Mouse (Mus musculus) heart, embryonic 12.5 days (tissue): ENCODE results near the gene Ptprn2. TPM values are rescaled to one million over a fixed set of nuclear protein-coding genes. Genes with fewer than 3 reads are reported as not detected.

ENCODE experiments used
- ATAC-seq: fragments of 200-750 bp; cut with Nextera tagmentation; 2 replicates; pipeline ENCODE4 v1.8.0; 2017; ENCODE audit warnings: moderate TSS enrichment, moderate library complexity; ENCODE audit not compliant: insufficient number of reproducible peaks, low FRiP score
- H3K27ac ChIP-seq: fragments of 300-500 bp; sonication (generic); 2 replicates; pipeline ENCODE4 v1.5.1; 2016; ENCODE audit warnings: mild to moderate bottlenecking, moderate library complexity; ENCODE audit not compliant: poor library complexity, severe bottlenecking
- H3K27me3 ChIP-seq: fragments of 300-500 bp; sonication (generic); replicated peaks from 2 replicates; pipeline ENCODE4 v1.6.1; 2016; ENCODE audit warnings: mild to moderate bottlenecking, moderate library complexity
- H3K36me3 ChIP-seq: fragments of 300-500 bp; sonication (generic); 2 replicates; pipeline ENCODE4 v1.6.1; 2016; ENCODE audit warnings: mild to moderate bottlenecking, moderate library complexity
- H3K4me1 ChIP-seq: fragments of 300-500 bp; sonication (generic); replicated peaks from 2 replicates; pipeline ENCODE4 v1.6.1; 2016; ENCODE audit warnings: mild to moderate bottlenecking
- H3K4me2 ChIP-seq: fragments of 300-500 bp; sonication (generic); 2 replicates; pipeline ENCODE4 v1.6.1; 2016; ENCODE audit warnings: mild to moderate bottlenecking, moderate library complexity
- H3K4me3 ChIP-seq: fragments of 300-500 bp; sonication (generic); 2 replicates; pipeline ENCODE4 v1.5.1; 2016; ENCODE audit warnings: mild to moderate bottlenecking
- H3K9ac ChIP-seq: fragments of 300-500 bp; sonication (generic); 2 replicates; pipeline ENCODE4 v1.6.1; 2016; ENCODE audit warnings: mild to moderate bottlenecking, moderate library complexity
- H3K9me3 ChIP-seq: fragments of 300-500 bp; sonication (generic); replicated peaks from 2 replicates; pipeline ENCODE4 v1.6.1; 2016; ENCODE audit warnings: mild to moderate bottlenecking, moderate library complexity
- WGBS: fragments of 180-500 bp; shearing (Covaris S2); methylation state at CpG from one replicate; pipeline ENCODE4 v1.1.7; 2016; 5-methylcytosine and 5-hydroxymethylcytosine counted together
- polyA plus RNA-seq: library from polyadenylated mRNA; unstranded; fragments of >200 nt; fragmentation: Nextera tagmentation; extraction: Ambion mirVana; gene quantifications from 2 replicates; pipeline ENCODE4 v1.2.1, GENCODE M21; 2016

The Ptprn2 gene
- polyA plus RNA-seq, 1 experiment from 2014 or later, result 0.05 TPM

GRCm38 (mm10) chr12:117175072-117175681 is 689.7 kb downstream of the Ptprn2 start:
- ATAC-seq, result no peak
- H3K9ac ChIP-seq, result no peak overlapping the region
- peaks cover 22% of the 10 kb centered on the region; the same call in 1 of the 2 replicates for H3K27me3 ChIP-seq
- H3K4me2 ChIP-seq, result no peak overlapping the region
- no peak overlapping the region for H3K4me3 ChIP-seq
- peaks cover 19% of the 10 kb centered on the region for H3K4me1 ChIP-seq
- no peaks in the 10 kb centered on the region for H3K9me3 ChIP-seq
- WGBS, result 77% methylated on average over 15 of the region's 15 CpGs
- no peaks in the 10 kb centered on the region for H3K36me3 ChIP-seq
- no peak overlapping the region for H3K27ac ChIP-seq

GRCm38 (mm10) chr12:117176259-117176823 is 690.8 kb downstream of the Ptprn2 start:
- whole genome bisulfite sequencing, result 88% methylated on average over 13 of the region's 13 CpGs
- ATAC-seq, result no peak
- Histone ChIP-seq H3K9me3 (no peaks in the 10 kb centered on the region), H3K27ac (no peak overlapping the region), H3K4me1 (peaks cover 19% of the 10 kb centered on the region), H3K27me3 (peaks cover 22% of the 10 kb centered on the region; the same call in 1 of the 2 replicates), H3K36me3 (no peaks in the 10 kb centered on the region), H3K9ac (no peak overlapping the region), H3K4me3 (no peak overlapping the region), H3K4me2 (no peak overlapping the region)

GRCm38 (mm10) chr12:117187167-117187566 is 701.6 kb downstream of the Ptprn2 start:
- no peaks in the 10 kb centered on the region for H3K4me1 ChIP-seq
- H3K27ac ChIP-seq, result no peak overlapping the region
- H3K27me3 ChIP-seq, result no peaks in the 10 kb centered on the region
- H3K36me3 ChIP-seq, result no peaks in the 10 kb centered on the region
- 78% methylated on average over 3 of the region's 3 CpGs for WGBS
- H3K4me2 ChIP-seq, result no peak overlapping the region
- H3K9me3 ChIP-seq, result no peaks in the 10 kb centered on the region
- no peak overlapping the region for H3K4me3 ChIP-seq
- H3K9ac ChIP-seq, result no peak overlapping the region
- no peak for ATAC-seq

- Histone ChIP-seq H3K4me2 (no peak overlapping the region), H3K9ac (no peak overlapping the region), H3K36me3 (no peaks in the 10 kb centered on the region), H3K9me3 (no peaks in the 10 kb centered on the region), H3K4me1 (peaks cover 5% of the 10 kb centered on the region; the same call in 1 of the 2 replicates), H3K27me3 (0 out of 2 replicates have a peak, but pooled peaks cover 5% of the 10 kb centered on the region), H3K4me3 (no peak overlapping the region), H3K27ac (no peak overlapping the region)
- no peak for ATAC-seq
- 62% methylated on average over 4 of the region's 4 CpGs for WGBS
These were observed 706.5 kb downstream of the Ptprn2 start for GRCm38 (mm10) chr12:117192001-117192400.

- Histone ChIP-seq H3K36me3 (no peaks in the 10 kb centered on the region), H3K9me3 (no peaks in the 10 kb centered on the region), H3K4me1 (peaks cover 20% of the 10 kb centered on the region), H3K4me3 (no peak overlapping the region), H3K27me3 (0 out of 2 replicates have a peak, but pooled peaks cover 5% of the 10 kb centered on the region), H3K9ac (no peak overlapping the region), H3K27ac (no peak overlapping the region), H3K4me2 (no peak overlapping the region)
- ATAC-seq, result no peak
- 19% methylated on average over 12 of the region's 12 CpGs for WGBS
These were observed 711.4 kb downstream of the Ptprn2 start for GRCm38 (mm10) chr12:117196721-117197425.

- Histone ChIP-seq H3K9ac (no peak overlapping the region), H3K4me1 (peaks cover 32% of the 10 kb centered on the region), H3K4me2 (no peak overlapping the region), H3K27me3 (0 out of 2 replicates have a peak, but pooled peaks cover 5% of the 10 kb centered on the region), H3K4me3 (no peak overlapping the region), H3K9me3 (no peaks in the 10 kb centered on the region), H3K36me3 (no peaks in the 10 kb centered on the region), H3K27ac (no peak overlapping the region)
- no peak for ATAC-seq
- 87% methylated on average over 8 of the region's 8 CpGs for WGBS
These were observed 712.6 kb downstream of the Ptprn2 start for GRCm38 (mm10) chr12:117198093-117198492.

- 9% methylated on average over 9 of the region's 9 CpGs for WGBS
- H3K27ac ChIP-seq, result peak overlapping the region; percentile 74
- H3K9me3 ChIP-seq, result no peaks in the 10 kb centered on the region
- H3K4me2 ChIP-seq, result peak overlapping the region; percentile 61
- peak; percentile 84 for ATAC-seq
- peaks cover 32% of the 10 kb centered on the region for H3K4me1 ChIP-seq
- no peak overlapping the region for H3K9ac ChIP-seq
- H3K4me3 ChIP-seq, result peak overlapping the region; percentile 6; the same call in 1 of the 2 replicates
- H3K36me3 ChIP-seq, result no peaks in the 10 kb centered on the region
- 0 out of 2 replicates have a peak, but pooled peaks cover 5% of the 10 kb centered on the region for H3K27me3 ChIP-seq
These were observed 714.6 kb downstream of the Ptprn2 start for GRCm38 (mm10) chr12:117200117-117200516.

GRCm38 (mm10) chr12:117200590-117200989 is 715.1 kb downstream of the Ptprn2 start:
- Histone ChIP-seq H3K4me1 (peaks cover 32% of the 10 kb centered on the region), H3K36me3 (no peaks in the 10 kb centered on the region), H3K9me3 (no peaks in the 10 kb centered on the region), H3K9ac (no peak overlapping the region), H3K4me2 (peak overlapping the region; percentile 61), H3K27ac (peak overlapping the region; percentile 74), H3K27me3 (0 out of 2 replicates have a peak, but pooled peaks cover 5% of the 10 kb centered on the region), H3K4me3 (peak overlapping the region; percentile 6; the same call in 1 of the 2 replicates)
- 21% methylated on average over 5 of the region's 5 CpGs for WGBS
- ATAC-seq, result peak; percentile 54; the same call in 1 of the 2 replicates

- 78% methylated on average over 7 of the region's 7 CpGs for WGBS
- ATAC-seq, result no peak
- Histone ChIP-seq H3K9ac (no peak overlapping the region), H3K4me1 (peaks cover 26% of the 10 kb centered on the region), H3K36me3 (no peaks in the 10 kb centered on the region), H3K4me3 (no peak overlapping the region), H3K27me3 (no peaks in the 10 kb centered on the region), H3K27ac (no peak overlapping the region), H3K4me2 (no peak overlapping the region), H3K9me3 (no peaks in the 10 kb centered on the region)
These were observed 718.0 kb downstream of the Ptprn2 start for GRCm38 (mm10) chr12:117203506-117203905.

GRCm38 (mm10) chr12:117204905-117205304 is 719.4 kb downstream of the Ptprn2 start:
- Histone ChIP-seq H3K27ac (no peak overlapping the region), H3K36me3 (no peaks in the 10 kb centered on the region), H3K4me3 (no peak overlapping the region), H3K4me2 (no peak overlapping the region), H3K4me1 (peaks cover 21% of the 10 kb centered on the region), H3K27me3 (no peaks in the 10 kb centered on the region), H3K9me3 (no peaks in the 10 kb centered on the region), H3K9ac (no peak overlapping the region)
- ATAC-seq, result no peak

GRCm38 (mm10) chr12:117207421-117208120 is 722.1 kb downstream of the Ptprn2 start:
- Histone ChIP-seq H3K4me1 (peaks cover 5% of the 10 kb centered on the region), H3K4me3 (no peak overlapping the region), H3K4me2 (no peak overlapping the region), H3K9me3 (no peaks in the 10 kb centered on the region), H3K27me3 (no peaks in the 10 kb centered on the region), H3K9ac (no peak overlapping the region), H3K27ac (no peak overlapping the region), H3K36me3 (no peaks in the 10 kb centered on the region)
- WGBS, result 49% methylated on average over 4 of the region's 4 CpGs
- ATAC-seq, result no peak
